10 mouse cellular contexts compared by ENCODE assay signal in the genomic region with DNA sequence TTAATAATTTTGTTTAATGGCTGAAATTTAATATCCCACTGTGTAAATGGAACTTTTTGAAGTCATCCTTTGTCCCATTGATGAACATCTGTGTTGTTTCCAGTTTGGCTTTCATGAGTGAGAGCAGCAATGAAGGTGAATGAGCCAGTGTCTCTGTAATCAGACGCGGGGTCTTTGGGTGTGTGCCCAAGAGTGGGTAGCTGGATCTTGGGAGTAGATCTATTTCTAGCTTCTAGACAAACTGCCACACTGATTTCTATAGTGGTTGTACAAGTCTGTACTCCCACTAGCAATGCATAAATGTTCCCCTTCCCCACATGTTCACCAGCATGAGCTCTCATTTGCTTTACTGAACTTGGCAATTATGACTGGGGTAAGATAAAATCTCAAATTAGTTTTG.
"Had no signal": no experiment of that assay in that cellular context is flagged by ENCODE, and none has a peak within 500 bp of the region (broad histone marks: within the 10 kb centered on the region; RNA-seq: fewer than 3 reads in every experiment).

No protein-coding gene starts in this region.

- DNase-seq: retina, postnatal 1 day; right cerebral cortex, adult 18-20 months; right cerebral cortex, postnatal 4 days; spleen, adult 18-20 months; thymus, adult 18-20 months; thymus, adult 2 months; thymus, postnatal 14 days; thymus, postnatal 25 days; thymus, postnatal 36 days; thymus, postnatal 4 days had no signal
